Mouse (Mus musculus) liver, embryonic 15.5 days (tissue): ENCODE measurements around the gene Nkx1-2. TPM values are rescaled to one million over a fixed set of nuclear protein-coding genes. Genes with fewer than 3 reads are reported as not detected.
A peak's percentile ranks its signal among the peaks of the same experiment; 100 is the strongest.

Source experiments
- ATAC-seq: fragments of 200-750 bp; cut with Nextera tagmentation; 2 replicates; pipeline ENCODE4 v1.8.0; 2017; ENCODE audit warnings: moderate number of reproducible peaks, mild to moderate bottlenecking, moderate library complexity; ENCODE audit not compliant: insufficient read depth
- H3K27ac ChIP-seq: fragments of 300-500 bp; sonication (generic); replicated peaks from 2 replicates; pipeline ENCODE4 v1.5.1; 2015; ENCODE audit warnings: mild to moderate bottlenecking, inconsistent platforms
- H3K27me3 ChIP-seq: fragments of 300-500 bp; sonication (generic); 2 replicates; pipeline ENCODE4 v1.6.1; 2015; ENCODE audit warnings: mild to moderate bottlenecking, inconsistent platforms
- H3K36me3 ChIP-seq: fragments of 300-500 bp; sonication (generic); replicated peaks from 2 replicates; pipeline ENCODE4 v1.6.1; 2015; ENCODE audit warnings: moderate library complexity, mild to moderate bottlenecking, inconsistent platforms
- H3K4me1 ChIP-seq: fragments of 300-500 bp; sonication (generic); replicated peaks from 2 replicates; pipeline ENCODE4 v1.6.1; 2015; ENCODE audit warnings: inconsistent platforms
- H3K4me2 ChIP-seq: fragments of 300-500 bp; sonication (generic); 2 replicates; pipeline ENCODE4 v1.6.1; 2015; ENCODE audit warnings: moderate library complexity, mild to moderate bottlenecking, inconsistent platforms
- H3K4me3 ChIP-seq: fragments of 300-500 bp; sonication (generic); replicated peaks from 2 replicates; pipeline ENCODE4 v1.5.1; 2015; ENCODE audit warnings: mild to moderate bottlenecking, inconsistent platforms
- H3K9ac ChIP-seq: fragments of 300-500 bp; sonication (generic); 2 replicates; pipeline ENCODE4 v1.6.1; 2015; ENCODE audit warnings: moderate library complexity, mild to moderate bottlenecking, inconsistent platforms
- H3K9me3 ChIP-seq: fragments of 300-500 bp; sonication (generic); replicated peaks from 2 replicates; pipeline ENCODE4 v1.6.1; 2016; ENCODE audit warnings: inconsistent platforms
- WGBS: fragments of 180-500 bp; shearing (Covaris S2); methylation state at CpG from one replicate; pipeline ENCODE4 v1.1.7; 2015; ENCODE audit warnings: mixed read lengths; ENCODE audit not compliant: insufficient replicate concordance; 5-methylcytosine and 5-hydroxymethylcytosine counted together
- polyA plus RNA-seq: library from polyadenylated mRNA; unstranded; fragments of >200 nt; fragmentation: Nextera tagmentation; extraction: Ambion mirVana; gene quantifications from 2 replicates; pipeline ENCODE4 v1.2.1, GENCODE M21; 2015

Nkx1-2 gene
- polyA plus RNA-seq, 1 experiment from 2014 or later = not detected

DNA sequence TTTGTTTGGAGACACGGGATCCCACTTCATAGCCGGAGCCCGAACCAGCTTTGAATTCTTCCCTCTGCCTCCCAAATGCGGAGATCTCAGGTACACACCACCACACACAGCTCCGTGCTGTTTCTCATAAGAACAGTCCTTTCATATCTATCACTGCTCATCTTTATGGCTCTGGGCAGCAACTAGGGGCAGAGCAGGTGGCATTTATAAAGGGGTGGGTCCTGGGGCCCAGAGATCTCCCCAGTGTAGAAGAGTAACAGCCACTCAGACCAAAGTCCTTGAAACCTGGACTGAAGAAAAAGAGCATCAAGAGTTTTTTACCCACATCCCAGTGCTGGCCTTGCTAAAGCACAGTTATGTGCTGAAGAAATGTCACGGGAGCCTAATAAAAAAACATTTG is 18.9 kb downstream of the Nkx1-2 start:
- Histone ChIP-seq H3K36me3 (no peaks in the 10 kb centered on the region), H3K27ac (no peak overlapping the region), H3K4me2 (no peak overlapping the region), H3K9ac (no peak overlapping the region), H3K27me3 (peaks cover 58% of the 10 kb centered on the region), H3K4me1 (peaks cover 11% of the 10 kb centered on the region), H3K9me3 (no peaks in the 10 kb centered on the region), H3K4me3 (no peak overlapping the region)
- 53% methylated on average over 6 of the region's 6 CpGs for WGBS
- no peak for ATAC-seq

DNA sequence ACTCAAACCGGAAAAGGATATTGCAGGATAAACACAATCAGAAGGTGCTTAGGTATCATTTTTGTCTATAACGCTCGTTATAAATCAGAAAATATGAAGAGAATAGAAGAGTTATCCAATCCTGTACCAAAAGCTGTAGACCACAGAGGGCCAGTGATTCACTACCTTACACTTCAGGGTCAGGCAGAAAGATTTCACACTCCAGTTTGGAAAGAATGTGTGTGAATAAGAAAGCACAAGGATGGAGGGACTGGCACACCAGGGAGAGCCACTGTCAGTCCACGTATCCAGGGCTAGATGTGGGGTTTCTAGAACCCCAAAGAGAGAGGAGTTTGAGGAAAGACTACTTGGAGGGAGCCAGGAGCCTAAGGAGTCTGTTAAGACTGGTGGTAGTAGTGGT is 22.5 kb downstream of the Nkx1-2 start:
- Histone ChIP-seq H3K9ac (peak overlapping the region; percentile 50), H3K9me3 (no peaks in the 10 kb centered on the region), H3K36me3 (no peaks in the 10 kb centered on the region), H3K4me3 (peak overlapping the region; percentile 87), H3K27ac (peak overlapping the region; percentile 92; the same call in 1 of the 2 replicates), H3K4me2 (peak overlapping the region; percentile 87), H3K27me3 (peaks cover 44% of the 10 kb centered on the region), H3K4me1 (peaks cover 43% of the 10 kb centered on the region)
- WGBS = 40% methylated on average over 4 of the region's 4 CpGs
- no peak for ATAC-seq

DNA sequence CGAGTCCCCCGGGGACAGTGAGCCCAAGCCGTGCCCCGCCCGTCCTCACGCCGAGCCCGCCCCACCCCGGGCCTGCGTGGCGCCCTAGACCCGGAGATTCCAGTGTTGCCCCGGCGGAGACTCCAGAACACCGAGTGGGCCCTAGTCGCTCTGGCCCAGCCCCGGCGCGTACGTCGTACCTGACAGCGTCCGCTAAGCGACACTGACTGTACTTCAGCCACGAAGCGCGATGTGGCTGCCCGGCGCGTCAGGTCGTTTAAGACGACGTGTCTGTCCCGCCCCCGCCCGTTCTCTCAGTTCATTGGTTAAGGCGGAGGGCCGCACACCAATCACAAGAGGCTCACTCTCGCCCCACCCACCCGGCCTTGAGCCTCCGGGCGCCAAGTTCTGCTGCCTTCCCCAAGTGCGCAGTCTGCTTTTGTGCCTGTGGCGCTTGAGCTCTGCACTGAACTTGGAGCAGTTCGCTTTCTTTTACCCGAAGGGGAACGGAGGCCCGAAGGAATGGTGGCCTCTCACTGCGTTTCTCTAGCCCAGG is 23.3 kb downstream of the Nkx1-2 start, which contains the start of gene Oat:
Gene Oat (minus strand): TSS at position 283 of the 535 bp plus-strand sequence.
- no peaks in the 10 kb centered on the region for H3K36me3 ChIP-seq
- H3K27ac ChIP-seq = peak within 1 kb of the TSS; percentile 92
- peaks cover 40% of the 10 kb centered on the region for H3K27me3 ChIP-seq
- peak within 1 kb of the TSS; percentile 87 for H3K4me3 ChIP-seq
- H3K4me2 ChIP-seq = peak within 1 kb of the TSS; percentile 87
- WGBS = under 1% methylated on average over 49 of the region's 49 CpGs
- peak; percentile 94 for ATAC-seq
- H3K9ac ChIP-seq = peak within 1 kb of the TSS; percentile 88
- H3K4me1 ChIP-seq = peaks cover 51% of the 10 kb centered on the region
- H3K9me3 ChIP-seq = no peaks in the 10 kb centered on the region

DNA sequence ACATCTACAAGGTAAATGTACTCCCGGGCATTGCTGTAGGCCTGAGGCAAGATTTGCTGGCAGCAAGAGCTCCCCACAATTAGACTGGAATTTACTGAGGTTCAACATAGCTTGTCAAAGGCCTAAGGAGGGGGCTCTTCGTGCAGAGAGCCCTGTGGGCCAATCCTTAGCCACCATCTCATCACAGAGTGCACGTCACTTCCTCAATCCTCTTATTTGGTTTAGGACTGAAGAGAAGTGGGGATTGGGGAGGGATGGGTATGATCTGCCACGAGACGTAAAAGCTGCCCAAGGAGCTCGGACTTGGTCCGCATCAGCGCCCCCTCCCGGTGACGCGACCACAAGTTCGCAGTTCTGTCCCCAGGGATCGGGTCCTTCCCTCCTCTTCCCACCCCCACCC is 23.8 kb downstream of the Nkx1-2 start:
- Histone ChIP-seq H3K27me3 (peaks cover 36% of the 10 kb centered on the region), H3K4me3 (peak overlapping the region; percentile 87), H3K27ac (peak overlapping the region; percentile 92), H3K9ac (peak overlapping the region; percentile 88), H3K9me3 (no peaks in the 10 kb centered on the region), H3K4me1 (peaks cover 55% of the 10 kb centered on the region), H3K36me3 (no peaks in the 10 kb centered on the region), H3K4me2 (peak overlapping the region; percentile 87)
- ATAC-seq = peak; percentile 75
- WGBS = under 1% methylated on average over 13 of the region's 13 CpGs

DNA sequence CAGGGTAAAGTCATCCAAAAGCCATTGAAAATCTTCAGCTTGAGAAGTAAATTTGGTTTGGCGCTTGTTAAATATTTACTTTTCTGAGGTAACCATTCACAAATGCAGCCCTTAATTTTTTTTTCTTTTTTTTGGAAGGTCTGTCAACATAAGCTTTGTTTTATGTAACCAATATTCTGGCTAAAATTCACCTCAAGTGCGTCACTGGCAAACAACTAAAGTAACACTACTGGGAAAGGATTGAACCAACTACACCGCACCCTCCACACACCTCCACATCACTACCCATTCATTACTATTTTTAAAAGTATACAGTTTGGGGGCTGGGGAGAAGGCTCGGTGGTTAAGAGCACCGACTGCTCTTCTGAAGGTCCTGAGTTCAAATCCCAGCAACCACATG is 24.8 kb downstream of the Nkx1-2 start:
- H3K9ac ChIP-seq = no peak overlapping the region
- peaks cover 32% of the 10 kb centered on the region for H3K27me3 ChIP-seq
- peaks cover 3% of the 10 kb centered on the region; the same call in 1 of the 2 replicates for H3K36me3 ChIP-seq
- H3K27ac ChIP-seq = no peak overlapping the region
- H3K4me2 ChIP-seq = peak overlapping the region; percentile 87; the same call in 1 of the 2 replicates
- H3K4me1 ChIP-seq = peaks cover 65% of the 10 kb centered on the region
- WGBS = 74% methylated on average over 5 of the region's 5 CpGs
- ATAC-seq = no peak
- no peak overlapping the region for H3K4me3 ChIP-seq
- no peaks in the 10 kb centered on the region for H3K9me3 ChIP-seq

DNA sequence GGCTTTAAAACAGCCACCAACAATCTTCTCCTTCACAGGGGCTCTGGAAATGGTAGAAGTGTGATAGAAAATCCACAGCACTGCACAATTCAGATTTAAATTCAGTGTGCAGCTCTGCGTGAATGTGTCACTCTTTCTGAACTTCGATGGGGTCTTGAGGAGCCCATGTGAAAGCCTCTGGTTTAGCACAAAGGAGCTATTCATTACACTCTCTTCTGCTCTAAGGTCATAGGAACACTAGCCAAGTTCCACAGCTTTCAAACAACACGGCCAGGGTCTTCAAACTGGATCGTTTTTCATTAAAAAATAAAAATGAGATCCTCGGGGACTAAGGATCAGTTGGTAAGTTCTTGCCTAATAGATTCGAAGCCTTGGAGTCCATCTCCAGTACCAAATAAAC is 26.2 kb downstream of the Nkx1-2 start:
- Histone ChIP-seq H3K27ac (peak overlapping the region; percentile 42), H3K4me3 (no peak overlapping the region), H3K36me3 (peaks cover 16% of the 10 kb centered on the region), H3K4me2 (peak overlapping the region; percentile 47), H3K27me3 (peaks cover 23% of the 10 kb centered on the region), H3K4me1 (peaks cover 77% of the 10 kb centered on the region), H3K9me3 (no peaks in the 10 kb centered on the region), H3K9ac (no peak overlapping the region)
- WGBS = 70% methylated on average over 6 of the region's 6 CpGs
- no peak for ATAC-seq

DNA sequence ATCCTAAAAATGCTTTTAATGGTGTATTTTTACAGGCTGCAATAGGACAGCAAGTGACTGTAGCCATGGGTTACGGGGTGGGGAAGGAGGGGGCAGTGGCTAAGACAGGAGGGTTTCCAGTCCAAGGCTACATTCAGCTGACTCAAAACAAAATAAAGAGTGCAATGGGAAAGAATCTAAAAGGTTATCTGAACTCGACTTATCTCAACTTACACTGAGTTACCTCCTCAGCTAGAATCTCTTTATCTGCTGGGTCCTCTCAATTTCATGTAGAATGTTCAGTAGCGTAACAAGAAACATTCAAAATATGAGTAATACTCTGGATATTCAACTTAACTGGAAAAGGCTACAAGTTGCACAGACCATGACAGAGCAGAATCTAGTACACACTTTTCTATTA is 26.7 kb downstream of the Nkx1-2 start:
- Histone ChIP-seq H3K36me3 (peaks cover 20% of the 10 kb centered on the region), H3K4me3 (no peak overlapping the region; the same call in 1 of the 2 replicates), H3K9ac (no peak overlapping the region), H3K27me3 (peaks cover 18% of the 10 kb centered on the region), H3K9me3 (no peaks in the 10 kb centered on the region), H3K4me1 (peaks cover 80% of the 10 kb centered on the region), H3K4me2 (peak overlapping the region; percentile 47), H3K27ac (peak overlapping the region; percentile 42; the same call in 1 of the 2 replicates)
- no peak for ATAC-seq
- 29% methylated on average over 3 of the region's 3 CpGs for WGBS

DNA sequence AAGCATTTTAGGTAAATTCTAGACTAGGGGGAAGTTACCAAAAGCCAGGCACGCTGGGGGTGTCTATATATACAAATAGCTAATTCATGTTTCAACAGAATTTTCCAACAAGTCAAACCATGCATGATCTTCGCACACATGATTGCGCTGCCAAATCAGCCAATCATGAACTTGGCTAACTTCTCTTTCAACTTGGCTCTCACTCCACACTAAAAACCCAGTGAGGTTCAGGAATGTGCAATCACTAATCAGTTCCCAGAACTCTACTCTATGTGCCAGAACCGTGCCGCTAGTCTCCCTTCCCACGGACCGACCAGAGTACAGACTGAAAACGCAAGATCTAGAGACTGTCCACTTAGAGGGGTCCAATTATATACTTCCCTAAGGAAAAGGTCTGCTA is 28.0 kb downstream of the Nkx1-2 start:
- Histone ChIP-seq H3K9me3 (no peaks in the 10 kb centered on the region), H3K9ac (no peak overlapping the region), H3K36me3 (peaks cover 27% of the 10 kb centered on the region), H3K4me1 (peaks cover 73% of the 10 kb centered on the region), H3K27ac (no peak overlapping the region), H3K27me3 (peaks cover 9% of the 10 kb centered on the region; the same call in 1 of the 2 replicates), H3K4me2 (no peak overlapping the region), H3K4me3 (no peak overlapping the region)
- no peak for ATAC-seq
- 79% methylated on average over 8 of the region's 8 CpGs for WGBS

DNA sequence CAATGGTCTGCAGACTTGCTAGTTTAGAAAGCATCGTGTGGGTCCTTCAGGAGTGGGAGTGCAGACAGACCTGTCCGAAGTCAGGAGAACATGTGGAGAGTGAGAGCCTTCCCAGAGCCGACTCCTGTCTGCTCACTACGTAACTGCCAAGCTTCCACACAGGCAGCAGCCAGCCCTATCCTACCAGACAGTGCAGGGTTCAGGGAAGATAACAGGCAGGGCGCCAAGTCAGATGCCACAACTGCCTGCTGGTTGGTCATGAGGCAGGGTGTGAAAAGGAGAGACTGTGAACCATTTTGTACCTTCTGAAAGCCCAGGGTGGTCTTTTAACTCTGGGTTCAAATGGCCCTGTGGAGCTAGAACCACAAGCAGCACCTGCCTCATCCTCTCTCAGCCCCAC is 29.4 kb downstream of the Nkx1-2 start:
- peaks cover 35% of the 10 kb centered on the region for H3K36me3 ChIP-seq
- H3K9ac ChIP-seq = 0 out of 2 replicates have a peak overlapping the region, but pooled peaks have one; percentile 2
- no peaks in the 10 kb centered on the region for H3K9me3 ChIP-seq
- no peak overlapping the region for H3K4me3 ChIP-seq
- peak; percentile 90 for ATAC-seq
- 43% methylated on average over 5 of the region's 5 CpGs for WGBS
- H3K4me2 ChIP-seq = peak overlapping the region; percentile 38
- peak overlapping the region; percentile 38 for H3K27ac ChIP-seq
- peaks cover 65% of the 10 kb centered on the region for H3K4me1 ChIP-seq
- H3K27me3 ChIP-seq = peaks cover 9% of the 10 kb centered on the region; the same call in 1 of the 2 replicates

DNA sequence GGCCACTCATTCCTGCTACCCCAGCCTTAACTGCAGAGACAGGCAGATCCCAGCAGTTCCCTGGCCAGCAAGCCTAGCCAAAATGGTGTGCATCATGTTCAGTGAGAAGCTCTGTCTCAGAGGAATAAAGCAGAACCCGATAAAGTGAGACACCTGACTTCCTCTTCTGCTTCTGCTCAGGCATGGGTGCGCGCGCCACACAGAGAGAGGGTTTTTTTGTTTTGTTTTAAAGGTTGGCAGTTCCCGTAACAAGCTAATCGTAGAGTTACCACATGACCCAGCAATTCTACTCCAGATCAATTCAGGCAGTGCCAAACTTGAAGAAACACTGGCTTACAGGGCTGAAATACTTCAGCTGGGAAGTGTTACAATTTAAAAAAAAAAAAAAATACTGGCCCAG is 30.6 kb downstream of the Nkx1-2 start:
- no peaks in the 10 kb centered on the region for H3K9me3 ChIP-seq
- H3K4me3 ChIP-seq = no peak overlapping the region
- H3K27me3 ChIP-seq = peaks cover 9% of the 10 kb centered on the region; the same call in 1 of the 2 replicates
- H3K4me1 ChIP-seq = peaks cover 54% of the 10 kb centered on the region
- 80% methylated on average over 6 of the region's 6 CpGs for WGBS
- H3K4me2 ChIP-seq = no peak overlapping the region
- H3K9ac ChIP-seq = no peak overlapping the region
- no peak for ATAC-seq
- no peak overlapping the region for H3K27ac ChIP-seq
- H3K36me3 ChIP-seq = peaks cover 47% of the 10 kb centered on the region

DNA sequence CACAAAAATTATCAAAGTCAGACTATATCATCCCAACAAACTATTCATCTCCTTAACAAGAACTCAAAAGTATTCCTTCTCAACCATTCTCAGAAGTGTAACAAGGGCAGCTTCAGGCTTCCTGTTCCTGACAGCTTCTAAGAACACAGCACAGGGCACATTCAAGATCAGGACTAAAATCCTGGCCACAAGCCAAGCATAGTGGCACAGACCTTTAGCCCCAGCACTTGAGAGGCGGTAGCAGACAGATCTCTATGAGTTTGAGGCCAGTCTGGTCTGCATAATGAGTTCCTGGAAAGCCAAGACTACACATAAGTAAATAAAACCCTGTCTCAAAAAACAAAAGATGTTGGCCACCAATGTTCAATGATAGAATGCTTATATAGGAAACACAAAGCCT is 33.6 kb downstream of the Nkx1-2 start:
- H3K36me3 ChIP-seq = peaks cover 77% of the 10 kb centered on the region
- H3K27ac ChIP-seq = no peak overlapping the region
- H3K4me2 ChIP-seq = no peak overlapping the region
- H3K27me3 ChIP-seq = 0 out of 2 replicates have a peak, but pooled peaks cover 6% of the 10 kb centered on the region
- WGBS = 69% methylated on average over 1 of the region's 1 CpGs
- no peak overlapping the region for H3K4me3 ChIP-seq
- ATAC-seq = no peak
- H3K4me1 ChIP-seq = peaks cover 26% of the 10 kb centered on the region
- no peaks in the 10 kb centered on the region for H3K9me3 ChIP-seq
- H3K9ac ChIP-seq = no peak overlapping the region
